Mouse (Mus musculus): Measurements from ENCODE around the gene Fgfbp3. TPM values are rescaled to one million over a fixed set of nuclear protein-coding genes. Genes with fewer than 3 reads are reported as not detected.

The Fgfbp3 gene
- total RNA-seq, 2 experiments from 2014 or later = 1.1 to 3.5 TPM

Other genes with a start within 250 kb of the Fgfbp3 start
- gene Ppp1r3c, start 183.0 kb downstream of the Fgfbp3 start, total RNA-seq (2015; ENCODE audit: low replicate concordance) = not detected in 2 replicates
- not detected in 2 replicates for gene Ppp1r3c, start 183.0 kb downstream of the Fgfbp3 start, total RNA-seq (2017; ENCODE audit: low replicate concordance)
- gene Tnks2, start 85.4 kb downstream of the Fgfbp3 start, total RNA-seq (2015; ENCODE audit: low replicate concordance) = 22.4 and 29.0 TPM in 2 replicates
- gene Tnks2, start 85.4 kb downstream of the Fgfbp3 start, total RNA-seq (2017; ENCODE audit: low replicate concordance) = 26.9 and 56.0 TPM in 2 replicates
- gene Btaf1, start 6.5 kb upstream of the Fgfbp3 start, total RNA-seq (2015; ENCODE audit: low replicate concordance) = 43.6 and 57.3 TPM in 2 replicates
- gene Btaf1, start 6.5 kb upstream of the Fgfbp3 start, total RNA-seq (2017; ENCODE audit: low replicate concordance) = 117 and 148 TPM in 2 replicates